Mouse (Mus musculus): ENCODE measurements around the gene Med25. TPM values are rescaled to one million over a fixed set of nuclear protein-coding genes. Genes with fewer than 3 reads are reported as not detected.

Gene Med25
- polyA plus RNA-seq (2015; fragmentation: Nextera tagmentation; extraction: Ambion mirVana), result 97.3 and 102 TPM in 2 replicates

DNA sequence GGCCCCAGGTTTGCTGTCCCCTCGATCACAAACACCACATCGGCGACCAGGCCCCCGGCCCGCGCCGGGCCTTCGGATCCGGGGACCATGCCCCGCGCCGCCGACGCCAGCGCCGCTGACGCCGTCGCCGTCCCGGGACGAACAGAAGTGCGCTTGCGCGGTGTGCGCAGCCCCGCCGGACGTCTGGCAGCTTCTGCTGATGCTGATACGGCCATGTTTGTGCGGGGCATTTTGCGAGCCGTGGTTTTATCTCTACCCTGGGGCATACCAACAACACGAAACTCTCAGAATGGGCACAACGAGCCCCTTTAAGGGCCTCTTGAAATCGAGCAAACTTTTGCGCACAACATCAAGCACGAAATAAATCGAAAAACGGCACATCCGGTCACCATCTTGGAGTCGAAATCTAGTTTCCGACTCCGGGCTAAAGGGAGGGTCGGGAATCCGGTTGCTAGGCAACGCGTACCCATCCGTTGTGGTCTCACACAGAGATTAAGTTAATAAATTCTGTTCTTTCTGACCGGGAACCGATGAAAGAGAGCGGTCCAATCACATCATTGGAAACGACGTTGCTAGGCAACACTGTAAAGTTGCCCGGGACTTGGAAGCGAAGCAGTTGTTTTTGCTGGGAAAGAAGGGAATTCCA lies at the start of gene Med25:
Med25 (minus strand) TSS at position 437 of the 646 bp plus-strand sequence.
- Histone ChIP-seq H3K9me3 (ENCODE audit: control insufficient read depth, low read length) (no peaks in the 10 kb centered on the region), H3K4me3 (ENCODE audit: low read length) (peak within 1 kb of the TSS; percentile 59), H3K9ac (ENCODE audit: low read length) (peak within 1 kb of the TSS; percentile 81), H3K4me2 (ENCODE audit: low read depth, low read length) (peak within 1 kb of the TSS; percentile 86), H3K27ac (ENCODE audit: low read length) (peak within 1 kb of the TSS; percentile 94), H3K36me3 (ENCODE audit: control insufficient read depth, insufficient read depth, low read length) (peaks cover 6% of the 10 kb centered on the region; the same call in 1 of the 2 replicates), H3K4me1 (replicated peaks; ENCODE audit: control insufficient read depth, insufficient read depth, low read length) (peaks cover 28% of the 10 kb centered on the region), H3K27me3 (ENCODE audit: control insufficient read depth, insufficient read depth, low read depth, low read length) (no peaks in the 10 kb centered on the region)
- peak; percentile 84 for ATAC-seq (ENCODE audit: low read depth)
- WGBS, result 1% methylated on average over 42 of the region's 56 CpGs

DNA sequence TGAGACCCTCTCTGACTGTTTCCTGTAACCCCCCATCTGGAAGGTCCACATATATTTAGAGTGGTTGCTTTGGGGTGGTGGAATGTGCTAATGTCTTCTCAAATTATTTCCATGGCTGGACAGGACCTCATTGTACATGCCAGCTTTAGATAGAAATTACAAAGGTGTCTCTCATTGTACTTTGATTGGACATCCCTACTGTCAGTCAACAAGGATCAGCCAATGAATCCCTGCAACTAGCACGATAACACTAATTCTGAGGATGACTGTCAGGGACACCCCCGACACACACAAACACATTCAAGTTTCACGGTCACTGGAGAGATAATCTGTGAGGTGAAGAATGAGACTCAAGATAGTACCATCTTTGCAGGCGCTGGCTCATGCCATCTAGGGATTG lies 46.2 kb upstream of the Med25 start:
- Histone ChIP-seq H3K4me1 (replicated peaks; ENCODE audit: control insufficient read depth, insufficient read depth, low read length) (no peaks in the 10 kb centered on the region), H3K27me3 (ENCODE audit: control insufficient read depth, insufficient read depth, low read depth, low read length) (no peaks in the 10 kb centered on the region), H3K9me3 (ENCODE audit: control insufficient read depth, low read length) (peaks cover 3% of the 10 kb centered on the region; the same call in 1 of the 2 replicates), H3K9ac (ENCODE audit: low read length) (no peak overlapping the region), H3K27ac (ENCODE audit: low read length) (no peak overlapping the region), H3K4me3 (ENCODE audit: low read length) (no peak overlapping the region), H3K36me3 (ENCODE audit: control insufficient read depth, insufficient read depth, low read length) (no peaks in the 10 kb centered on the region), H3K4me2 (ENCODE audit: low read depth, low read length) (no peak overlapping the region)
- 83% methylated on average over 4 of the region's 4 CpGs for WGBS
- ATAC-seq (ENCODE audit: low read depth), result no peak

DNA sequence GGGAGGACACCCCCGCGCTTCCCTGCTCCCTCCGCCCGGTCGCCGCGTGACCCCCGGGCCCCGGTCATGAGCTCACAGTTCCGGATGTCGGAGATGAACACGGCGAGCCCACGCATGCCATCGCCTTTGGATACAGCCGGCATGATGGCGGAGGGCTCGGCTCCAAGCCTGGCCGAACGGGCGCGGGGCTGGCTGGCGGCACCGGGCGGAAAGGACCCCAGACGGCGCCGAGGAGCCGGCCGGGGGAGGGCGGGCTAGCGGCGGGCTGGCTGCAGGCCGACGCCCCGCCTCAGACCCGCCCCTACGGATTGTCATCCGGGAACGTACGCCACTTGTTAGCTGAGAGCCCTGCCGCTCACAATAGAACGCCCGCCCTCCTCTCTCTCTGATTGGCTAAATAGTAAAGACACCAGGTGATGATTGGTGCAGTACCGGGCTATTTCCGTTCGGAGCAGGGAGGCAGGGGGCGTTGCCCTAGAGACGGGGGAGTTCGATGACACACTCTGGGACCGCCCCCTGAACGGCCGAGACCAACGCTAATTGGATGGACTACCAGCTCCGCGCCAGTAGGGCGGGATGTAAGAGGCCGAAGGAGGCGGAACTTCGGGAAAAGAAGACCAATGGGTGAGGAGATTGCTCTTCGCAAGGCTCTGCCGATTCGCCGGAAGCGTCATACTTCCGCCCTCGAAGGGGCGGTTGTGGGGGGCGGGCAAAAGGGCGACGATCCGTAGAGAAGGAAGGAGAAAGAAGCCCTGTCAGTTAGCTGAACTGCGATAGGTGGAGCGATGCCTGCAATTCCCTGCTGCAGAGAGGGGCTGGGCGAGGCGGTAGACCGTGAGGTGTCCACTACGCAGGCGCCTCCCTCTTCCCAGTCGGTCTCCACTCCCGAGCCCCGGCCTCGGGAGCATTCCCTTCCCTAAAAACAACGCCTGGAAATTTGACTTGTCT lies 37.0 kb upstream of the Med25 start, which contains the start of gene Ap2a1:
Ap2a1 (minus strand) TSS at position 293 of the 948 bp plus-strand sequence.
- Histone ChIP-seq H3K4me3 (ENCODE audit: low read length) (peak within 1 kb of the TSS; percentile 95), H3K27ac (ENCODE audit: low read length) (peak within 1 kb of the TSS; percentile 91), H3K36me3 (ENCODE audit: control insufficient read depth, insufficient read depth, low read length) (peaks cover 6% of the 10 kb centered on the region), H3K4me2 (ENCODE audit: low read depth, low read length) (peak within 1 kb of the TSS; percentile 68), H3K4me1 (replicated peaks; ENCODE audit: control insufficient read depth, insufficient read depth, low read length) (peaks cover 14% of the 10 kb centered on the region), H3K9me3 (ENCODE audit: control insufficient read depth, low read length) (no peaks in the 10 kb centered on the region), H3K27me3 (ENCODE audit: control insufficient read depth, insufficient read depth, low read depth, low read length) (no peaks in the 10 kb centered on the region), H3K9ac (ENCODE audit: low read length) (peak within 1 kb of the TSS; percentile 95)
- under 1% methylated on average over 83 of the region's 84 CpGs for WGBS
- peak; percentile 98 for ATAC-seq (ENCODE audit: low read depth)

DNA sequence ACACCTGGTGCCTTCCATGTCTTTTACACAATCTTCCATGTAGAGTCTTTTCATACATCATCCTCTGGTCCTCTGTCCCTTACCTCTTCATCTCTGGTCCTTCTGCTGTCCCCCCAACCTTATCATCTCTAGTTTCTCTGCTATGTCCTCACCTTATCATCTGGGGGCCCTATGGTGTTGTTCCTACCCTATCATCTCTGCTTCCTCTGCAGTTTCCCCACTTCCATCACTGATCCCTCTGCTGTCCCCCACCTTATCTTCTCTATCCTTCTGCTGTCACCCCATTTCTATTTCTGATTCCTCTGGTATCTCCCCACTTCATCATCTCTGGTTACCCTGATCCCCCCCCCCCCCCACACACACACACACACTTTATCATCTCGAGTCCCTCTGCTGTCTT lies 36.1 kb upstream of the Med25 start:
- no peaks in the 10 kb centered on the region for H3K27me3 ChIP-seq (ENCODE audit: control insufficient read depth, insufficient read depth, low read depth, low read length)
- H3K36me3 ChIP-seq (ENCODE audit: control insufficient read depth, insufficient read depth, low read length), result peaks cover 8% of the 10 kb centered on the region
- ATAC-seq (ENCODE audit: low read depth), result no peak
- H3K9me3 ChIP-seq (ENCODE audit: control insufficient read depth, low read length), result no peaks in the 10 kb centered on the region
- peak overlapping the region; percentile 95 for H3K9ac ChIP-seq (ENCODE audit: low read length)
- no peak overlapping the region for H3K27ac ChIP-seq (ENCODE audit: low read length)
- H3K4me3 ChIP-seq (ENCODE audit: low read length), result peak overlapping the region; percentile 95
- H3K4me2 ChIP-seq (ENCODE audit: low read depth, low read length), result peak overlapping the region; percentile 68
- WGBS, result 0% methylated on average over 1 of the region's 1 CpGs
- peaks cover 14% of the 10 kb centered on the region for H3K4me1 ChIP-seq (replicated peaks; ENCODE audit: control insufficient read depth, insufficient read depth, low read length)

DNA sequence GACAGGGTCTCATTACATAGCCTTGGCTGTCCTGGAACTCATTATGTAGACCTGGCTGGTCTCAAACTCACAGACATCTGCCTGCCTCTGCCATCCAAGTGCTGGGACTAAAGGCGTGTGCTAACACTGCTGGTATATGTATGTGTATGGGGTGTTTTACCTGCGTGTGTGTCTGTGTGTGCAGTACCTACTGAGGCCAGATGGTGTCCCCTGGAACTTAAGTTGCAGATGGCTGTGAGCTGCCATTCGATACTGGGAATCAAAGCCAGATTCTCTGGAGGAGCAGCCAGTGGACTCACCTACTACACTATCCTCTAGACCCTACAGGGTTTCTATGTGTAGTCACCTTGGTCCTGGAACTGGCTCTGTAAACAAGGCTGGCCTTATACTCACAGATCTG lies 33.0 kb upstream of the Med25 start:
- Histone ChIP-seq H3K4me3 (ENCODE audit: low read length) (no peak overlapping the region), H3K4me2 (ENCODE audit: low read depth, low read length) (no peak overlapping the region), H3K9me3 (ENCODE audit: control insufficient read depth, low read length) (no peaks in the 10 kb centered on the region), H3K4me1 (replicated peaks; ENCODE audit: control insufficient read depth, insufficient read depth, low read length) (peaks cover 13% of the 10 kb centered on the region), H3K36me3 (ENCODE audit: control insufficient read depth, insufficient read depth, low read length) (peaks cover 22% of the 10 kb centered on the region), H3K27ac (ENCODE audit: low read length) (no peak overlapping the region), H3K9ac (ENCODE audit: low read length) (no peak overlapping the region), H3K27me3 (ENCODE audit: control insufficient read depth, insufficient read depth, low read depth, low read length) (no peaks in the 10 kb centered on the region)
- WGBS, result 70% methylated on average over 3 of the region's 3 CpGs
- no peak for ATAC-seq (ENCODE audit: low read depth)

DNA sequence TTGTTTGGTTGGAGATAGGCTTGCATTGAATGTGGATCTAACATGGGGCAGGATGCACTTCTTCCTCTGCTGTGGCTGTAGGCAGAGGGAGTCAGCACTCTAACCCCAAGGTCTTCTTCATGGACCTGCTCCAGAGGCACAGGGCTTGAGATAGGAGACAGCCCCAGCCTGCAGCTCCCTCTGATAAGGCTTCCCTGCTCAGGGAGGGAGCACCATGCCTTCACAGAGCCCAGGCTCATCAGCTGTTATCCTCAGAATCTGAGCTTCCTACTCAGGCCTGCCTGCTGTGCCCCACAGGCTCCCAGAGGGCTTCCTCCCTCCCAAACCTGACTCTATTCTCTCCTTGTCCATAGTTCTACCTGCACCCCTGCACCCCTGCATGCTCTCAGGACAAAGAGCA lies 30.0 kb upstream of the Med25 start:
- Histone ChIP-seq H3K9ac (ENCODE audit: low read length) (no peak overlapping the region), H3K4me2 (ENCODE audit: low read depth, low read length) (no peak overlapping the region), H3K9me3 (ENCODE audit: control insufficient read depth, low read length) (no peaks in the 10 kb centered on the region), H3K27me3 (ENCODE audit: control insufficient read depth, insufficient read depth, low read depth, low read length) (no peaks in the 10 kb centered on the region), H3K4me3 (ENCODE audit: low read length) (no peak overlapping the region), H3K4me1 (replicated peaks; ENCODE audit: control insufficient read depth, insufficient read depth, low read length) (peaks cover 6% of the 10 kb centered on the region), H3K27ac (ENCODE audit: low read length) (no peak overlapping the region), H3K36me3 (ENCODE audit: control insufficient read depth, insufficient read depth, low read length) (peaks cover 22% of the 10 kb centered on the region)
- no peak for ATAC-seq (ENCODE audit: low read depth)

DNA sequence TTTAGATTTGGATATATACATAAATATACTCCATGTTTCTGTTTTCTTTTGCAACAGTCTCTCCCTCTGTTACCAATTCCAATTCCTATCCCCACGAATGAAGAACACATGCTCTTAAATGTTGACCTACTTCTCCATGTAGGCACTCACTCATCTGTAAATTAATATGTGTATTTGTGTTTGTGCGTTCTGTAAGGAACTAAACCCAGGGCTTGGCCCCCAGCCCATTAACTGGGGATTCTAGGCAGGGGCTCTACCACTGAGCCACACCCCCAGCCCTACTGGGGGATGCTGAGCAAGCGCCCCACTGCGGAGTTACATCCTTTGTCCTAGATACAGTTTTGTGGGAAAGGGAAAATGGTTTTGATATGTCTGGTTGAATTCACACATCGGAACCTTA lies 26.6 kb upstream of the Med25 start:
- no peak overlapping the region for H3K4me2 ChIP-seq (ENCODE audit: low read depth, low read length)
- 83% methylated on average over 5 of the region's 5 CpGs for WGBS
- peaks cover 25% of the 10 kb centered on the region for H3K36me3 ChIP-seq (ENCODE audit: control insufficient read depth, insufficient read depth, low read length)
- H3K4me1 ChIP-seq (replicated peaks; ENCODE audit: control insufficient read depth, insufficient read depth, low read length), result peaks cover 8% of the 10 kb centered on the region
- no peak overlapping the region for H3K27ac ChIP-seq (ENCODE audit: low read length)
- ATAC-seq (ENCODE audit: low read depth), result no peak
- H3K4me3 ChIP-seq (ENCODE audit: low read length), result no peak overlapping the region
- no peaks in the 10 kb centered on the region for H3K9me3 ChIP-seq (ENCODE audit: control insufficient read depth, low read length)
- H3K9ac ChIP-seq (ENCODE audit: low read length), result no peak overlapping the region
- H3K27me3 ChIP-seq (ENCODE audit: control insufficient read depth, insufficient read depth, low read depth, low read length), result no peaks in the 10 kb centered on the region

DNA sequence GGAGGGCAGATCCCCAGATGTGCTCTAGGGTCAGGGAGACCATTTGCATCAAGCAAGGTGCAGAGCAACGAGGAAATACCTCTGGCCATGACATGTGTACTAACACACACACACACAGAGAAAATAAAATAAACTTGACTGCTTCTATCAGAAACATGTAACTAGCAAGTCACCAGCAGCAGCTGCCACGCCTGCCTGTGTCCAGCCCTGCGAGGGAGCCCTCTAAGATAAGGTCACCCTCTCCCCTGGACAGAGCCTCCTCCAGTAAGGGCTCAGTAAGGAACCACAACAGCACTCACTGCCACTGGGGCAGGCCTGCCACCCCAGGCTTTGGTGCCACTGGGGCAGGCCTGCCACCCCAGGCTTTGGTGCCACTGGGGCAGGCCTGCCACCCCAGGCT lies 25.7 kb upstream of the Med25 start:
- H3K4me3 ChIP-seq (ENCODE audit: low read length), result no peak overlapping the region
- WGBS, result 47% methylated on average over 3 of the region's 3 CpGs
- H3K4me2 ChIP-seq (ENCODE audit: low read depth, low read length), result no peak overlapping the region
- ATAC-seq (ENCODE audit: low read depth), result no peak
- H3K27me3 ChIP-seq (ENCODE audit: control insufficient read depth, insufficient read depth, low read depth, low read length), result no peaks in the 10 kb centered on the region
- no peak overlapping the region for H3K27ac ChIP-seq (ENCODE audit: low read length)
- H3K9ac ChIP-seq (ENCODE audit: low read length), result no peak overlapping the region
- H3K9me3 ChIP-seq (ENCODE audit: control insufficient read depth, low read length), result no peaks in the 10 kb centered on the region
- H3K4me1 ChIP-seq (replicated peaks; ENCODE audit: control insufficient read depth, insufficient read depth, low read length), result peaks cover 8% of the 10 kb centered on the region
- H3K36me3 ChIP-seq (ENCODE audit: control insufficient read depth, insufficient read depth, low read length), result peaks cover 24% of the 10 kb centered on the region

DNA sequence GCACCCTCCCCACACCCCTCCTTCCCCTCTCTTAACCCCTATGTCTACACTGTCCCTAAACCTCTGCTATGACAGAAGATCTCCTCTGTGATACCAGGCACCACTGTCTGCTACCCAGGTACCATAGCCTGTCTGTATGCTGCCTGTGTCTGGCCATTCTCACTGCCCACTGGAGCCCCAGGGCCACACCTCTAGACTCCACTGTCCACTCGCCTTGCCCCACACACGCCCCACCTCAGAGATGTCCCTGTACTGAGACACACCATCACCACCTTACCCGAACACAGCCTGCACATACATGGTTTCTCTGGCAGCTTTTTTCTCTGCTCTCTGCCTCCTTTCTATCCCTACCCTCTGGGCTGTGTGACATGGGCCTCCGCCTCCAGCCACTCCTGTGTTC lies 24.4 kb upstream of the Med25 start:
- 90% methylated on average over 4 of the region's 4 CpGs for WGBS
- peaks cover 20% of the 10 kb centered on the region for H3K36me3 ChIP-seq (ENCODE audit: control insufficient read depth, insufficient read depth, low read length)
- no peaks in the 10 kb centered on the region for H3K27me3 ChIP-seq (ENCODE audit: control insufficient read depth, insufficient read depth, low read depth, low read length)
- no peak overlapping the region for H3K4me2 ChIP-seq (ENCODE audit: low read depth, low read length)
- no peak overlapping the region for H3K4me3 ChIP-seq (ENCODE audit: low read length)
- H3K9ac ChIP-seq (ENCODE audit: low read length), result no peak overlapping the region
- no peak overlapping the region for H3K27ac ChIP-seq (ENCODE audit: low read length)
- H3K4me1 ChIP-seq (replicated peaks; ENCODE audit: control insufficient read depth, insufficient read depth, low read length), result peaks cover 8% of the 10 kb centered on the region
- peak; percentile 13; the same call in 1 of the 2 replicates for ATAC-seq (ENCODE audit: low read depth)
- no peaks in the 10 kb centered on the region for H3K9me3 ChIP-seq (ENCODE audit: control insufficient read depth, low read length)
